Mouse (Mus musculus): ENCODE measurements at regions not wholly inside any gene's neighbourhood (a gene's known extent, or its start where the extent isn't known, plus 50 kb on each side); places are given as distances from the start of the nearest gene placed in this dataset.
A peak's percentile ranks its signal among the peaks of the same experiment; 100 is the strongest.
"Not testable (repeated sequence)": the region's sequence is repeated elsewhere in the genome, so short reads cannot be mapped to it uniquely, and the experiment has no call there.

DNA sequence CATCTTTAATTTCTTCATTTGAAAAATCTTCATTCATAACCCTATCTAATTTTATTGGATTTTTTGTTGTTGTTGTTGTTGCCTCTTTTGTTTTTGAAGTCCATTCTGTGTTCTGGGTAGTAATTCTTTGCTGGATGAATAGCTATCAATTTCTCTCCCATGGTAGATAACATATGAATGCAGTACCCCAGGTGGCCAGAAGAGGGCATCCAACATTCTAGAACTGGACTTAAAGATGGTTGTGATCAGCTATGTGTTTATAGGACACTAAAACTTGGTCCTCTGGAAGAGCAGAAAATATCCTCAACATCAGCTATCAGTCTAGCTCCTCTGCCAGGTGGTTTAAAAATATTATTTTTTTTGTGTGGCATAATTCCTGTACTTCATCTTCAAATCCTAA lies 73.0 kb downstream of the Prl2c3 start:
- not testable (repeated sequence) for DNase-seq (ENCODE audit: low spot score)

DNA sequence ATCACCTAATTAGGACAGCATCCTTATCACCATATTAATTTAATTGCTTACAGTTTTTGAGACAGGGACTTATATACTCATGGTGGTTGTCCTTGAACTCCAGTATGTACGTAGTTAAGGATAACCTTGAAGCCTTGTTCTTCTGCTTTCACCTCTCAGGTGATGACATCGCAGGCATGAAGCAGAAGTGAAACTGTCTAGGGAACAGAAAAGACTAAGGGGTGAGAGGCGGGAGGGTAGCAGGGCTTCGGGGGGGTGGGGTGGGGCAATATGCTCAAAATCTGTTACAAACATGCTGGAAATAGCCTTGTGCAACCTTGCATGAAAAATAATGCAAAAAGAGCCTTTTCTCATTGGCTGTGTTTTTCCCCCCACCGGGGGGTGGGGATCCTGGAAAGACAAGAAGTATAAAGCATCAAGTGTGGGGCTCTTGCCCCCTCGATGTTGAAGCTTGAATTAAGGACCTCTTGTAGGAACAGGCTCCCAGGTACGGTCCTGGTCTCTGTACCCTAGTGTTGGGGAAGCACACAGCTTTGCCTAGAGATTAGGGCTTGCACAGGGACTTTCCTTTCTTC lies 81.8 kb downstream of the Prl2c3 start:
- not testable (repeated sequence) for DNase-seq (ENCODE audit: low spot score)

DNA sequence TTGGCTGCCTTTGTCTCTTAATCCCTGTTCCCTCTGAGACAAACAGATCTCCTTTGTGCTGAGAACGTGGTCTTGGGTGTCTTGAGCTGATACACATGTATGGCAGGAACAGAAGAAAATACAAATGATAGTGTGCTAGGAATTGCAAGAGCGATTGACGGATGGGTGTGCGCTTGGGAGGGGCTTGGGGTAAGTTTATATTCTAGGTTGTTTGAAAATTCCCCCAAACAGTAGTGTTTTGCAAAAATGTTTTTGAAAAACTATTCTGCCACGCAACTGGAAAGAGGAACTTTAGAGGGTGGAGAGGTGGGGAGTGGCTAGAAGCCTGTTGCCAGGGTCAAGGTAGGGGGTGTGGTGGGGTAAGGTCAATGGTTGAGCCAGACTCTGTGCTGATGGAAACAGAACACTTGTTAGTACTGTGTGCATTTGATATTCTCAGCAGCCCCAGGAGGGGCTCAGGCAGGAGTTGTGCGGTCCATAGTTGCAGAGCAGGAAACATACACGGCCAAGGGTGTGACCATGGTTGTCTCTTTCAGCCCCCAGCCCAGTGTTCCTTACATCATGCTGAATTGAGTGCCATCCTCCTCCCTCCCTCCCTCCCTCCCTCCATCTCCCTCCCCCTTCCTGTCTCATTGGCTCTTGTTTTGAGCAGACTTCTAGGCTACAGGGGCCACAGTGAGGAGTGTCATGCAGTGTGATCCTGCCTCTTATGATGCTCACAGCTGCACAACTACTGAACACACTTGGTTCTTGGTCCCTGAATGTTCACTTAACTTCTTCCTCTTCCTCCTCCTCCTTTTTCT lies 88.2 kb downstream of the Prl2c3 start:
- no peak for DNase-seq (ENCODE audit: low spot score)

DNA sequence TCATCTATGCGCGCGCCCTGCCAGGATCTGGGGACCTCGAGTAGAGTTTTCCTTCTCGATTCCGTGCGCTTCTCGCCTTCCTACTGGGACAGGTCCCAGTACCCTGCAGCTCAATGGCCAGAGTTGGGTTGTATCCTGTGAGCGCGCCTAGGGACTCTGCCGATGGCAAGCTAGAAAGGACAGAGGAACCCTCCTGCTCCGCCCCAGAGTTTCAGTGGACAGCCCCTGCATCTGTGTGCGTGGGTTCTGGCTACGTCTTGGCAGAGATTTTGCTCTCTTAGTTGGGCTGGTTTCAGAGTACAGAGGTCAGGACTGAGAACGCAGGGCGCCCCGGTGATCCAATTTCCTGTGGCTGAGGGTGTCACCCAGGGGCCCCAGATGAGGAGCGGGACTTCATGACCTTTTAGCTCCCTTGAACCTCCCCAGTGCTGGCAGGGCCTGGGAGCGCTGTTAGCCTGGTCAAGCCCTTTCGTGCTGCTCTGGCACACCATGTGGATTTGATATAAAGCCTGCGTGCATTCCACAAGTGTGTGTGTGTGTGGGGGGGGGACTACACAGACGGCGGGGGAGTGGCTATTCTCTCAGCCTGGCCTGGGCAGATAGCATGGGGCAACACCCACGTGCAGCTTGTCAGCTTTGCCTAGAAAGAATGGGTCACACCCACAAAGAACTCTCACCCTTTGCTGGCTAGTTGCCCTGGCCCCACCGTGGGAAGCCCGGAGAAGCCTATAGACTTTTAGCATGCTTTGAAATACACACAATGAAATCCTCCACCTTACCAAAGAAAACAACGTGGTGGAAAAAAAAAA lies 96.9 kb downstream of the Prl2c3 start:
- DNase-seq (ENCODE audit: low spot score), result peak; percentile 24

DNA sequence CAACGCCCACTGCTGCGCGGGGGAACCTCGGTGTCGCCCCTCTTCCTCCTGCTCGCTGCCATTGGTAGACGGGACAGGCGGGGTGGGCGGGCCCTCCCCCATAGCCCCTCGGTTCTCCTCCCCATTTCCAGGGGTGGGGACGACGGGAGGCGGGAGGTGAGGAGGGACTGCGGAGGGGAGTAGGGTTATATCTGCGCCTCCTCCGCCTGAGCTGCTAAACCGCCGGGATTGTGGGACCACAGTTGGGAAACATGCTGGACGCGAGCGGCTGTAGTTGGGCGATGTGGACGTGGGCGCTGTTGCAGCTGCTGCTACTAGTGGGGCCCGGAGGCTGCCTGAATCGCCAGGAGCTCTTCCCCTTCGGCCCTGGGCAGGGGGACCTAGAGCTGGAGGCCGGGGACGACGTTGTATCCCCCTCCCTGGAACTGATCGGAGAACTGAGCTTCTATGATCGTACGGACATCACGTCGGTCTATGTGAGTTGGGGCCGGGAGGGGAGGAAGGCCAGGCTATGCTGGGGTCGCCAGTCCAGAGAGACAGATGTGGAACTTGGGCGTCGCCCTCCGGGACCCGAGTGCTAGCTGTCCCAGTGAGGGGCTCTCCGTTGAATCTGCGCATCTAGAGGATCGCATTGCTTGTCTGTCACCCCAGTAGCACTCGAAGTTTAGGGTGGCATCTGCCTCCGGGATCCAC lies 97.6 kb downstream of the Prl2c3 start:
- peak; percentile 14 for DNase-seq (ENCODE audit: low spot score)

DNA sequence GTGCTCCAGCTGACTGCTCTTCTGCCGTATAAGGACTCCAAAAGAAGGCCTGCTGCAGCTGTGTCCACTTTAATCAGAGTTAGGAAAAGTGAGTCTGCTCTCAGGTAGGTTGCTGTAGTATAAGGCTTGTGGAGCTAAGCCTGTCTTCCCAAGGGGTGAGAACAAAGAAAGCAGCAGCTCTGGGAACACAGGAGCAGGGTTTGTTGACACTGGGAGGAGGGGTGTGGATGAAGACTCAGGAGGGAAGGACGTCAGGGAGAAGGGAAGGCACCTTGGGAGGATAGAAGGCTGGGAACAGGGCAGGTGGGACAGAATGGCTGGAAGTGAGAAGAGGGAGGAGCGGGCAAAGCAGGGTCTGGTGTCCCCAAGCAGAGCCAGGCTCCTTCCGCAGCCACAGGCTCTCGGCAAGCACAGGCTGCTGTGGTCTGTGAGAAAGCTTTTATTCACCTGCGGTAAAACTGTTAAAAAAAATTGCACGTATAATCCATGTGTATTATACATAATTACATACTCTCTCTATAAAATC lies 106.2 kb downstream of the Prl2c3 start:
- DNase-seq (ENCODE audit: low spot score), result not testable (repeated sequence)

DNA sequence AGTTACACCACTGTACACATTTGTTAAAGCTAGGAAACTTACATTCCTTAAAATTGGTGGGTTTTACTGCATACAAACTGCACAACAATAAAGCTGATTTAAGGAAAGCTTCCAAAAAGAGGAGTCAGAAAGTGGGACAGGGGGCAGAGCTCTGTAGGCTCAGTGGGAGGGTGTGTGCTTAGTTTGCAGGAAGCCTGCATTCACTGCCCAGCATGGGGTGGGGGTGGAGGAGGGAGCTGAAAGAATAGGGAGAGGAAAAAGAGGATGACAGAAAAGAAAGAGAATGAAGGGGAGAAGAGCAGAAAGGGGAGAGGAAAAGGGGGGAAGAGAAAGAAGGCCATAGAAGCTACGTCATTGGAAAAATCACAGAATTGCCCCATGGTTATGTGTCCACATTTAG lies 111.1 kb downstream of the Prl2c3 start:
- not testable (repeated sequence) for DNase-seq (ENCODE audit: low spot score)

DNA sequence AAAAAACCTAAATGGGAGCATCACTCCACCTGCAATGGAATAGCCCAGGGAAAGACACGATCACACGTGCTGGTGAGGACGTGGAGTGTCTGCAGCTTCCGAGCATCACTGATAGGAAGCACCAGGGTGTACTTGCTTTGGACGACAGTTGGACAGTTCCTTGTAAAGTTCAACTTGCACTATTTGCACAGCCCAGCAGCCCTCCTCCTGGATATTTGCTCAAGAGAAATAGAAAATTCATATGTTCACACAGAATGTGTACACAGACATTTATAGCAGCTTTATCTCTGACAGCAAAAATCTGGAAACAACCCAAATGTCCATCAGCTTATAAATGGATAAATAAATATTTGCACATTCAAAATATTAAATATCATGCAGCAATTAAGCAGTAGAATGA lies 111.7 kb downstream of the Prl2c3 start:
- DNase-seq (ENCODE audit: low spot score), result not testable (repeated sequence)

DNA sequence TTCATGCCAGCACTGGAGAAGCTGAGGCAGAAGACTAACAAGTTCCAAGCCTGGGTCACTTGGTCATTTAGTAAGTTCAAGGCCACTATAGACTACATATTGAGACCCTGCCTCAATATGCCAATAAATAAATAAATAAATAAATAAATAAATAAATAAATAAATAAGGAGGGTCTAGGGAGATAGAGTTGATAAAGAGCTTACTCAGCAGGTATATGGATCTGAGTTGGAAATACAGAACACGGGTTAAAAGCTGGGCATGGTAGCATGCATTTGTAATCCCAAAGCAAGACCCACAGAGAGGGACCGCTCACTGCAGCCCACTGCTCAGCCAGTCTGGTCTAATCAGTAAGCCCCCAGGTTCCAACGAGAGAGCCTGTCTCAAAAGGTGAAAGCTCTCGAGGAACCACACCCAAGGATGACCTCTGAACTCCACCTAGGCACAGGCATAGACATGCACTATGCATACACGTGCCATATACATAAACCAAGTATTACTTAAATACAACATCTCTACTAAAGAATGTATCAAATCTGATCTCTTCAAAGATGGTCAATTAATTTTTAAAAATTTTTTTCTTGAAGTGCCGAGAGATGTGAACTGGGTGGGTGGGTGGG lies 115.4 kb downstream of the Ero1lb start:
- DNase-seq (ENCODE audit: low spot score), result not testable (repeated sequence)

DNA sequence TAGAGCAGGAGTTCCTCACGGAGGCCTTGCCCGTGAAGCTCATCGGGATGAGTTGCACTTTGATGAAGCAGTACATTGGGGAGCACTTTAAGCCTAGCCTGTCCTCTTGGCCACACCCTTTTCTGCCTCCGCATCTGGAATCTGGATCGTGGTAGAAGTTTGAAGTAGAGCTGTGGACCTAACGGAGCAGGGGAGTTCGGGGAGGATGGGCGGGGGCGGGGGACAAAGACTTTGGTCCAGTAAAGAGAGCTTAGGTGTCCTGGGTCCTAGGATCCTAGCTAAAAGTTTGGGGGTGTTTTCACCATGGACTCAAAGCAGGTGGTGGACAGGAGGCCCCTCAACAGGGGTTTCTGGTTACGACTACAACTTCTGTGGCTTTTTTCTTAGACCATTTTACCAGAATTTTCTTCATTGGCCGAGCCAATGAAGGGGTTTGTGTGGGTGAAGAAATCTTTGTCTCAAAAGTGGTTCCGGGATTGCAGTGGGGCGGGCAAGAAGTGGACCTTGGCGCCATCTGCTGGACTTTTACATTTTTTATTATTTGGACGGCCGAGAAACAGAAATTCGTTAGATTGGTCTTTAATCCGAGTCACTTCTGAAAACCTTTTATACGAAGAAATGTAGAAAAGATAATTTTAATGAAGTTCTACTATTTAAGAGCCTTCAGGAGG lies 114.7 kb downstream of the Ero1lb start:
- DNase-seq (ENCODE audit: low spot score), result peak; percentile 49

DNA sequence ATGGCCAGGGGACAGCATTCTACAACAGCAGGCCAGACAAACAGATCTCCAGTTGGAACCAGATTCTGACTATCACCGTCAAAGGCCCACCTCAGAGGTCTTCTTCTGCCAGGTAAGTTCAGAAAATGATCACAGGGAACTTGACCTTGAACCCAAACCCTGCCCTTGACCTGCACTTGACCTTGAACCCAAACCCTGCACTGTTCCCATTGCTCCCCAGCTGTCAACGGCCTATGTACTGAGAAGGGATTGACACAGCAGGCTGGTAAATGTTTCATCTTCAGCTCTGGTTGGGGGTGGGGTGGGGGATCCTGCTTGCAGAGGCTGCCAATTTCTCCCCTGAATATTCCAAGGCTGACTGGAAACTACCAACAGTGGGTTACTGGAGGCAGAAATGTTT lies 111.7 kb downstream of the Ero1lb start:
- no peak for DNase-seq (ENCODE audit: low spot score)

DNA sequence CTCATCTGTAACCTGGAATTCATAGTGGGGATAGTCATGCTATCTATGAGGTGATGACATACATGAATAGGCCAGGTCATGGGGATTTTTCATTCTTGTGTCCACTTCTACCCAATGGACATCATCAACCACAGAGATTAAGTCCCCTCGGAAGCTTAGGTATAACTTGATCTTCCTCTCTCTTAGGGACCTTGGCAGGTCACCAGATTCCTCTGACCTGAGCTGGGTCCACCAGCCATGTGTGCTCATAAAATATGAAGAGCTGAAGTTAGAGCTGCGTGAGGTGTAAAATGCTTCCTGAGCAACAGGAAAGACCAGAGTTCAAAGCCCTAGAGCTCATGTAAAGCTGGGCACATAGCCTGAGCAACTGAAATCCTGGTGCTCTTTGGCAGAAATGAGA lies 105.3 kb downstream of the Ero1lb start:
- DNase-seq (ENCODE audit: low spot score), result not testable (repeated sequence)

DNA sequence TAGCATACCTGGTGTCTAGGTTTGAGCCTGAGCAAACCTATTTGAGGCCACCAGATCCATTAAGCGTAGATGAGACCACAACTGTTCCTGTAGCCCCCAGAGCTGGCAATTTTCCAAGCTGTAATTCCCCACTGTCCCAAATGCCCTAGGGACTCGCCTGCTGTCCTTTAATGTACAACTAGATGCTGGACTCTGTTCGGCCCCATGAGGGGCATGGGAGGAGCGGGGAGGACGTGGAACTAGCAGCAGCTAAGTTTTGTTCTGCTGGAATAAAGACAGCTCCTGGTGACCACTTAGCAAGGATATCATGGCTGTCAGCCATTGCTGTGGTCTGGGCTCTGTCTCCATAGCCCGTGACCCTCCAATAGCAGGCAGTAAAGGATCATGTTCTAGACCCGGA lies 103.1 kb downstream of the Ero1lb start:
- not testable (repeated sequence) for DNase-seq (ENCODE audit: low spot score)

DNA sequence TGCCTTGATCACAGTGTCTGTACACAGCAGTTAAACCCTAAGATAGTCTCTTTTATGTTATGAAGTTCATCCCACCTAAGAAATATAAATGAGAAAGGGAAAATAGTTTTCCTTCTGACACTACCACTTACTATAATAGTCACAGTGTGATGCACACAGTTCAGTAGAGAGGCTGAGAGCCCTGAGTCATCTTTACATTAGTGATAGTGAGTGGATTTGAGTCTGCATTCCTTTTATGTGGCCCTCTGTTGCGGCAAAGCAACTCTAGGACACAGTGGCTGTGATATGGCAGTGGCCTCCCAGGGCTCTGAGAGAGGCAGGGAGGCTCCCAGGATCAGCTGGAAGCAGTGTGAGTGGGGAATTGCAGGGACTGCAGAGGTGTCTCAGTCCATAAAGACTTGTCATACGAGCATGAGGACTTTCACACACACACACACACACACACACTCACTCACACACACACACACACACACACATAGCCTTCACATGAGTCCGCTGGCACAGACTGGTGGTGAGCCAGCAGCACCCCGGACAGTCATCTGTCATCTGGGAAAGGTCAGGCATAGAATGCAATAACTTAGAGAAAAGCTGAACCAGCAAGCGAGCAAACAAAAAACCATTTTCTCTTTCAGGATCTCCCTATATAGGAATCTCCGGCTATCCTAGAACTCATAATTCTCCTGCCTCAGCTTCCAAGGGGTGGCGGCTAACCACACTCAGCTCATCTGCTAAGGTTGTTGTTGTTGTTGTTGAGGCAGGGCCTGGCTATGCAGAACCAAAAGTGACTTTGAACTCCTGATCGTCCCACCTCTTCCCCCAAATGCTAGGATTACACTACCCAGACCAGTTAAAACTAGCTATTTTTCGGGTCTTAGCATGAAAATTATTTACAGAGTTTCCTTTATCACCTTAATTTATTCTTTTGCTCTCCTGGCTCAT lies 102.3 kb downstream of the Ero1lb start:
- DNase-seq (ENCODE audit: low spot score), result not testable (repeated sequence)

DNA sequence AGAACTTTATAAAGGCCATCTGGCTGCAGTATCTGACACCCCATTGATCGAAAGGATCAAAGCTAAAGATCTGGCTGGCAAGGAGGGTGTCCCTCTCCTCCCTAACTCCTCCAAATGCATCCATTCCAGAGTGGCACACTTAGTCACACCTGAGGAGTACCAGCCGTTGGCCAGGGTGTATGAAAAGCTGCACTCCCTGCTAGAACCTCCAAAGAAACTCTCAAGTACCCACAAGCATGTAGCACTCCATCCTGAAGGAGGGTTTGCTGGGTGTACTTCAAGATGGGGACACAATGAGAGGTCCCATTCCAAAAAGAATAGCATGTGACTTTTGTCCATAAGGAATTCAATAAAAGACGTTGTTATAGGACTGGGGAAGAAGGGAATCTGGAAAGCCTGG lies 100.4 kb downstream of the Ero1lb start:
- not testable (repeated sequence) for DNase-seq (ENCODE audit: low spot score)

Measured in gastrocnemius, adult 18-20 months (tissue).